Mouse (Mus musculus) liver, embryonic 18 days (tissue): ENCODE measurements around the gene Cdh12. TPM values are rescaled to one million over a fixed set of nuclear protein-coding genes. Genes with fewer than 3 reads are reported as not detected.

Experiments used
- polyA plus RNA-seq: library from polyadenylated mRNA; depleted of rRNA; stranded (reverse); fragments of >200 nt; gene quantifications from 2 replicates; pipeline ENCODE4 v1.2.3, GENCODE M21; 2012; rRNA removed

Gene Cdh12
- not detected in 2 replicates for polyA plus RNA-seq

GRCm38 (mm10) chr15:20448861-20449663 is at the start of gene Cdh12:
Cdh12 (plus strand) TSS chr15:20449265.

DNA sequence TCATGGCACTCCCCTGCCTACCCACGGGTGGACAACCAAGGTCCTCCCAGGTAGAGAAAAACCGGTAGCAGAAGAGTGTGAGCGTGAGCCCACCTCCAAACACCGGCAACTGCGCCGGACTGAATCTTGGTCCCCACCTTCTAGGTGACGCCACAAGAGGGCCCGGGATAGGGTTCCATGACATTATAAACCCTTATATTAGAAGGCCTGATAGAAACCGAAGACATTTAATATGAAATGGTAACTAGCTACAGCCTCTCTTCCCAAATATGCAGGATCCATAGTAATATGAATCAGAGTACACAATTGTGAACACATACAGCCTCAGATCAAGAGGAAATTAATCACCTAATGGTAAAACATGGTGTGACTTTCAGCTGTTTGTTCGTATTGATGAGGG is 217.6 kb downstream of the Cdh12 start, which contains the start of gene Acot10:
Acot10 (minus strand) TSS at position 101 of the 400 bp plus-strand sequence.

Other genes starting within 250 kb of the Cdh12 start
- gene Acot10, start 217.5 kb downstream of the Cdh12 start, polyA plus RNA-seq: 0.02 TPM in 1 of 2 replicates, not detected in the other